Mouse (Mus musculus) MEL (cell line): ENCODE results near the gene Pdcd11. TPM values are rescaled to one million over a fixed set of nuclear protein-coding genes. Genes with fewer than 3 reads are reported as not detected.

Experiments
- DNase-seq: peaks from one replicate; pipeline ENCODE4 v3.0.0; 2011; ENCODE audit warnings: low read depth, low spot score
- H3K27ac ChIP-seq: 2 replicates; pipeline ENCODE4 v1.5.1; 2012; ENCODE audit warnings: low read depth, mild to moderate bottlenecking, control low read depth, low read length, moderate library complexity; ENCODE audit not compliant: control insufficient read depth
- H3K27me3 ChIP-seq, 2 experiments: fragments of 150-350 bp in 1 of 2; sonication (generic) in 1 of 2; 2 replicates each; pipeline ENCODE4 v1.6.1; 2012; ENCODE audit warnings: low read length in 2 of 2, mild to moderate bottlenecking in 2 of 2, improper control_type of control experiment in 1 of 2, moderate library complexity in 1 of 2; ENCODE audit not compliant: insufficient read depth in 2 of 2, control insufficient read depth in 1 of 2
- H3K36me3 ChIP-seq, 2 experiments: 2 replicates each; pipeline ENCODE4 v1.6.1; 2012 to 2014; ENCODE audit warnings: low read length in 2 of 2, improper control_type of control experiment in 1 of 2, inconsistent platforms in 1 of 2, mild to moderate bottlenecking in 1 of 2; ENCODE audit not compliant: insufficient read depth in 2 of 2, control insufficient read depth in 1 of 2
- H3K4me1 ChIP-seq, 2 experiments: fragments of 150-350 bp in 1 of 2; sonication (generic) in 1 of 2; 2 replicates each; pipeline ENCODE4 v1.6.1; 2012; ENCODE audit warnings: low read length in 2 of 2, improper control_type of control experiment in 1 of 2, mild to moderate bottlenecking in 1 of 2; ENCODE audit not compliant: insufficient read depth in 2 of 2, control insufficient read depth in 1 of 2
- H3K4me3 ChIP-seq, 2 experiments: fragments of 150-350 bp in 1 of 2; sonication (generic) in 1 of 2; 2 replicates each; pipeline ENCODE4 v1.5.1; 2012; ENCODE audit warnings: low read depth in 2 of 2, low read length in 2 of 2, mild to moderate bottlenecking in 2 of 2, moderate library complexity in 2 of 2, control low read depth in 1 of 2, improper control_type of control experiment in 1 of 2; ENCODE audit not compliant: control insufficient read depth in 1 of 2, insufficient read depth in 1 of 2
- H3K79me2 ChIP-seq: 2 replicates; pipeline ENCODE4 v1.6.1; 2012; ENCODE audit warnings: mild to moderate bottlenecking, low read length, moderate library complexity; ENCODE audit not compliant: control insufficient read depth, poor library complexity, insufficient read depth
- H3K9ac ChIP-seq: 2 replicates; pipeline ENCODE4 v1.6.1; 2012; ENCODE audit warnings: low read depth, mild to moderate bottlenecking, control low read depth, low read length, moderate library complexity; ENCODE audit not compliant: control insufficient read depth, poor library complexity, severe bottlenecking
- H3K9me3 ChIP-seq: fragments of 150-350 bp; sonication (generic); replicated peaks from 2 replicates; pipeline ENCODE4 v1.6.1; 2012; ENCODE audit warnings: mild to moderate bottlenecking, low read length, improper control_type of control experiment, moderate library complexity; ENCODE audit not compliant: insufficient read depth
- CHD1 ChIP-seq: IDR thresholded peaks from 2 replicates; pipeline ENCODE4 v1.6.1; 2012; ENCODE audit warnings: low read depth, mild to moderate bottlenecking, inconsistent platforms, low read length, improper control_type of control experiment
- CTCF ChIP-seq, 3 experiments: IDR thresholded peaks in 2 of 3; conservative IDR thresholded peaks in 1 of 3; 2 replicates each; pipeline ENCODE4 v1.5.1; 2011 to 2012; ENCODE audit warnings: low read length in 3 of 3, low read depth in 2 of 3, mild to moderate bottlenecking in 2 of 3, improper control_type of control experiment in 1 of 3, inconsistent platforms in 1 of 3, mixed read lengths in 1 of 3, moderate library complexity in 1 of 3; ENCODE audit not compliant: control insufficient read depth in 1 of 3, insufficient read depth in 1 of 3, poor library complexity in 1 of 3, severe bottlenecking in 1 of 3
- ELF1 ChIP-seq: IDR thresholded peaks from 2 replicates; pipeline ENCODE4 v1.6.1; 2014; ENCODE audit warnings: low read depth, mild to moderate bottlenecking, inconsistent platforms, low read length, improper control_type of control experiment, moderate library complexity
- EP300 ChIP-seq, 2 experiments: IDR thresholded peaks; 2 replicates each; pipeline ENCODE4 v1.6.1; 2011; ENCODE audit warnings: improper control_type of control experiment in 2 of 2, low read length in 2 of 2, low read depth in 1 of 2, mild to moderate bottlenecking in 1 of 2
- GABPA ChIP-seq: IDR thresholded peaks from 2 replicates; pipeline ENCODE4 v1.6.1; 2012; ENCODE audit warnings: low read depth, mild to moderate bottlenecking, inconsistent platforms, low read length, improper control_type of control experiment, moderate library complexity
- GATA1 ChIP-seq: IDR thresholded peaks from 2 replicates; pipeline ENCODE4 v1.6.1; 2011; ENCODE audit warnings: low read depth, low read length, improper control_type of control experiment
- HCFC1 ChIP-seq: IDR thresholded peaks from 2 replicates; pipeline ENCODE4 v1.6.1; 2012; ENCODE audit warnings: low read depth, mild to moderate bottlenecking, inconsistent platforms, low read length, improper control_type of control experiment, moderate library complexity
- KAT2A ChIP-seq: conservative IDR thresholded peaks from 2 replicates; pipeline ENCODE4 v1.6.1; 2012; ENCODE audit warnings: low read depth, low read length, improper control_type of control experiment, inconsistent platforms
- MAFK ChIP-seq: IDR thresholded peaks from 2 replicates; pipeline ENCODE4 v1.6.1; 2011; ENCODE audit warnings: low read depth, mild to moderate bottlenecking, low read length, improper control_type of control experiment, borderline replicate concordance
- MAZ ChIP-seq: IDR thresholded peaks from 2 replicates; pipeline ENCODE4 v1.6.1; 2012; ENCODE audit warnings: low read depth, mild to moderate bottlenecking, inconsistent platforms, low read length, improper control_type of control experiment
- MEF2A ChIP-seq: IDR thresholded peaks from 2 replicates; pipeline ENCODE4 v1.6.1; 2014; ENCODE audit warnings: low read depth, mild to moderate bottlenecking, inconsistent platforms, low read length, improper control_type of control experiment; ENCODE audit not compliant: poor library complexity, insufficient replicate concordance, severe bottlenecking; ENCODE audit errors: extremely low read depth
- MYB ChIP-seq: IDR thresholded peaks from 2 replicates; pipeline ENCODE4 v1.6.1; 2011; ENCODE audit warnings: mild to moderate bottlenecking, low read depth, low read length, improper control_type of control experiment
- NELFE ChIP-seq: IDR thresholded peaks from 2 replicates; pipeline ENCODE4 v1.6.1; 2011; ENCODE audit warnings: low read depth, low read length, improper control_type of control experiment
- RCOR1 ChIP-seq: IDR thresholded peaks from 2 replicates; pipeline ENCODE4 v1.6.1; 2012; ENCODE audit warnings: low read depth, mild to moderate bottlenecking, inconsistent platforms, low read length, improper control_type of control experiment
- SIN3A ChIP-seq: IDR thresholded peaks from 2 replicates; pipeline ENCODE4 v1.6.1; 2012; ENCODE audit warnings: low read length, improper control_type of control experiment, inconsistent platforms
- TAL1 ChIP-seq: IDR thresholded peaks from 2 replicates; pipeline ENCODE4 v1.6.1; 2012; ENCODE audit warnings: mild to moderate bottlenecking, inconsistent platforms, low read length, moderate library complexity, mixed read lengths
- TBP ChIP-seq: IDR thresholded peaks from 2 replicates; pipeline ENCODE4 v1.8.0; 2011; ENCODE audit warnings: low read depth, low read length, improper control_type of control experiment
- TCF12 ChIP-seq: IDR thresholded peaks from 2 replicates; pipeline ENCODE4 v1.6.1; 2014; ENCODE audit warnings: low read depth, mild to moderate bottlenecking, inconsistent platforms, low read length, improper control_type of control experiment, moderate library complexity
- UBTF ChIP-seq: IDR thresholded peaks from 2 replicates; pipeline ENCODE4 v1.6.1; 2012; ENCODE audit warnings: low read depth, mild to moderate bottlenecking, inconsistent platforms, low read length, improper control_type of control experiment, moderate library complexity, borderline replicate concordance; ENCODE audit not compliant: insufficient read depth
- ZKSCAN1 ChIP-seq: IDR thresholded peaks from 2 replicates; pipeline ENCODE4 v1.6.1; 2012; ENCODE audit warnings: low read depth, mild to moderate bottlenecking, inconsistent platforms, low read length, improper control_type of control experiment, moderate library complexity
- ZMIZ1 ChIP-seq: IDR thresholded peaks from 2 replicates; pipeline ENCODE4 v1.6.1; 2012; ENCODE audit warnings: low read depth, mild to moderate bottlenecking, inconsistent platforms, low read length, improper control_type of control experiment, moderate library complexity
- polyA plus RNA-seq, 2 experiments: library from polyadenylated mRNA; stranded (reverse) in 1 of 2; unstranded in 1 of 2; fragments of >175 nt in 1 of 2; fragments of >200 nt in 1 of 2; gene quantifications; 2 replicates each; pipeline versions ENCODE4 v1.2.1 to v1.2.4; 2012; ENCODE audit warnings: low replicate concordance in 2 of 2, low read depth in 1 of 2; ENCODE audit not compliant: insufficient read length in 2 of 2, insufficient read depth in 1 of 2, missing spikeins in 1 of 2
- total RNA-seq: library from RNA; depleted of rRNA; stranded (reverse); fragments of 300-350 nt; gene quantifications from 2 replicates; pipeline ENCODE4 v1.2.3, GENCODE M21; 2012

The Pdcd11 gene
- total and polyA plus RNA-seq, 3 experiments: 79.6 to 107 (median 81.8) TPM

DNA sequence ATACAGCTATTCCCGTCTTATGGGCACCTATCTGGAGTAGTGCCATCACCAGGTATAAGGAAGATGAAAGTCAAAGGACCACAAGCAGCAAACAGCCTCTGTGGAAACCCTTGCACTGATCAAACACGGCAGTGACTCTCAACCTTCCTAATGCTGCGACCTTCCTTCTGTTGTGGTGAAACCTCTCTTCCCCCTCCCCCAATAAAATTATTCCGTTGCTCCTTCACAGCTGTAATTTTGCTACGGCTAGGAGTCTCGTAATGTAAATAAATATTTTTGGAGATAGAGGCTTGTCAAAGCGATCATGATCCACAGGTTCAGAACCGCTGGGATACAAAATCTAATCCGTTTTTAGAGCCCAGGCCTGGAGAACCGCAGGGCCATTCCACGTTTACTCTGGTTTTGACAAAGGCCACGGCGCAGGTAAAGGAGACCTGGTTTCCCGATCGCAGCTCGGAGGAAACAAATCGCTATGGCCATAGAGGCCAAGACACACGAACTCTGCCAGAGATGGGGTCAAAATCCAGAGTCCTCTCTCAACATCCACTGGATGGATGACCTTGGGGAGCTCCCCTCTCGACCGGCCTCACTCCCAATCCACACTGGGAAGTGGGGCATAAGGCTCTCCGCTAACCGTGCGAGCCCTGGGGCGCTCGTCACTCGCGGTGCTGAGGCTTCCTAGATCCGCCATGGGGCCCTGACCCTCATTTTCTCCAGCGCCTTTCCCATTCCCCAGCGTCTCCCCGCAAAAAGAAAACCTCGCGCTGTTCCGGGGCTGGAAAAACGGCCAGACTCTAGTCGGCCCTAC lies 646 bp upstream of the Pdcd11 start:
- no peaks in the 10 kb centered on the region for H3K9me3 ChIP-seq
- peaks cover 10 to 18% of the 10 kb centered on the region in 2 experiments for H3K4me1 ChIP-seq
- H3K27ac ChIP-seq: peak overlapping the region; percentile 66
- peak; percentile 61 for DNase-seq
- H3K9ac ChIP-seq: peak overlapping the region; percentile 86
- H3K27me3 ChIP-seq: no peaks in the 10 kb centered on the region
- peak overlapping the region; percentile 75 to 89 for H3K4me3 ChIP-seq
- TF ChIP-seq MAZ (no peak), ZKSCAN1 (no peak), KAT2A (peak; percentile 37; the same call in 1 of the 2 replicates), ZMIZ1 (peak; percentile 1; the same call in 1 of the 2 replicates), CTCF (IDR thresholded peaks at IDR 0.05 in 2 of 3, conservative IDR thresholded peaks at IDR 0.05 in 1 of 3; ENCODE audit: control insufficient read depth in 1 of 3, insufficient read depth in 1 of 3, low read depth in 2 of 3, low read length in 3 of 3, poor library complexity in 1 of 3, severe bottlenecking in 1 of 3) (no peak), HCFC1 (peak; percentile 24; the same call in 1 of the 2 replicates), CHD1 (peak; percentile 63; the same call in 1 of the 2 replicates), TCF12 (0 out of 2 replicates have a peak, but pooled peaks have one; percentile 16), ELF1 (0 out of 2 replicates have a peak, but pooled peaks have one; percentile 17), SIN3A (peak; percentile 65), UBTF (0 out of 2 replicates have a peak, but pooled peaks have one; percentile 29)
- peaks cover 70% of the 10 kb centered on the region for H3K79me2 ChIP-seq
- peaks cover 31 to 38% of the 10 kb centered on the region in 2 experiments for H3K36me3 ChIP-seq

DNA sequence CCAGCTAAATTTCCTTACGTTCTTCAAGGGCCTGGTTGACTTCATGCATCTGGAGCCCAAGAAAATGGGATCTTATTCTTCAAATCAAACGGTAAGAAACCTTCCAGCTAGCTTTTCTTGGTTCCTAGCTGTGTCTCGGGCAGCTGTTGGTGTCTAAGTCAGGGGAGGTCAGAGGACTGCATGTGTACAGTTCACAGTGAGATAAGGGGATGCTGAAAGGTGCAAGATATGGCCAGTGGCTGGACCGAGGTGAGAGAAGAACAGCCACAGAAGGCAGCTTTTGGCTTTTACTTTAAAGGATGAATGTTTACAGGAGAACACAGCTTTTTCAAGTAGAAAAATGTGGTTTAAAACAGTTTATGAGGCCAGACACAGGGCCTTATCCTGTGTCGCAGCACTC lies 10.5 kb downstream of the Pdcd11 start:
- no peak overlapping the region for H3K9ac ChIP-seq
- H3K9me3 ChIP-seq: no peaks in the 10 kb centered on the region
- H3K36me3 ChIP-seq: peaks cover 0 to 59% of the 10 kb centered on the region in 2 experiments; a peak in 2 of 4 replicates
- TF ChIP-seq TBP (no peak), TAL1 (no peak), ZKSCAN1 (no peak), MYB (no peak), HCFC1 (no peak), MAZ (no peak), RCOR1 (no peak), MEF2A (no peak), SIN3A (no peak), MAFK (no peak), NELFE (no peak), GABPA (no peak), ELF1 (no peak), UBTF (no peak), GATA1 (no peak), EP300 (IDR thresholded peaks at IDR 0.05; ENCODE audit: low read depth in 1 of 2, low read length in 2 of 2) (no peak)
- no peak overlapping the region for H3K27ac ChIP-seq
- H3K4me1 ChIP-seq: no peaks in the 10 kb centered on the region
- H3K4me3 ChIP-seq: no peak overlapping the region
- H3K79me2 ChIP-seq: no peaks in the 10 kb centered on the region
- H3K27me3 ChIP-seq: no peaks in the 10 kb centered on the region
- no peak for DNase-seq
